Mouse (Mus musculus) heart, embryonic 12.5 days (tissue): ENCODE data around the gene Abat. TPM values are rescaled to one million over a fixed set of nuclear protein-coding genes. Genes with fewer than 3 reads are reported as not detected.
"Not testable (repeated sequence)": the region's sequence is repeated elsewhere in the genome, so short reads cannot be mapped to it uniquely, and the experiment has no call there.

ENCODE experiments used
- ATAC-seq: fragments of 200-750 bp; cut with Nextera tagmentation; 2 replicates; pipeline ENCODE4 v1.8.0; 2017; ENCODE audit warnings: moderate TSS enrichment, moderate library complexity; ENCODE audit not compliant: insufficient number of reproducible peaks, low FRiP score
- H3K27ac ChIP-seq: fragments of 300-500 bp; sonication (generic); 2 replicates; pipeline ENCODE4 v1.5.1; 2016; ENCODE audit warnings: mild to moderate bottlenecking, moderate library complexity; ENCODE audit not compliant: poor library complexity, severe bottlenecking
- H3K27me3 ChIP-seq: fragments of 300-500 bp; sonication (generic); replicated peaks from 2 replicates; pipeline ENCODE4 v1.6.1; 2016; ENCODE audit warnings: mild to moderate bottlenecking, moderate library complexity
- H3K36me3 ChIP-seq: fragments of 300-500 bp; sonication (generic); 2 replicates; pipeline ENCODE4 v1.6.1; 2016; ENCODE audit warnings: mild to moderate bottlenecking, moderate library complexity
- H3K4me1 ChIP-seq: fragments of 300-500 bp; sonication (generic); replicated peaks from 2 replicates; pipeline ENCODE4 v1.6.1; 2016; ENCODE audit warnings: mild to moderate bottlenecking
- H3K4me2 ChIP-seq: fragments of 300-500 bp; sonication (generic); 2 replicates; pipeline ENCODE4 v1.6.1; 2016; ENCODE audit warnings: mild to moderate bottlenecking, moderate library complexity
- H3K4me3 ChIP-seq: fragments of 300-500 bp; sonication (generic); 2 replicates; pipeline ENCODE4 v1.5.1; 2016; ENCODE audit warnings: mild to moderate bottlenecking
- H3K9ac ChIP-seq: fragments of 300-500 bp; sonication (generic); 2 replicates; pipeline ENCODE4 v1.6.1; 2016; ENCODE audit warnings: mild to moderate bottlenecking, moderate library complexity
- H3K9me3 ChIP-seq: fragments of 300-500 bp; sonication (generic); replicated peaks from 2 replicates; pipeline ENCODE4 v1.6.1; 2016; ENCODE audit warnings: mild to moderate bottlenecking, moderate library complexity
- WGBS: fragments of 180-500 bp; shearing (Covaris S2); methylation state at CpG from one replicate; pipeline ENCODE4 v1.1.7; 2016; 5-methylcytosine and 5-hydroxymethylcytosine counted together
- polyA plus RNA-seq: library from polyadenylated mRNA; unstranded; fragments of >200 nt; fragmentation: Nextera tagmentation; extraction: Ambion mirVana; gene quantifications from 2 replicates; pipeline ENCODE4 v1.2.1, GENCODE M21; 2016

Abat gene
- polyA plus RNA-seq, 1 experiment from 2014 or later: 50.7 TPM

- Histone ChIP-seq H3K4me1 (peaks cover 6% of the 10 kb centered on the region; the same call in 1 of the 2 replicates), H3K9me3 (no peaks in the 10 kb centered on the region), H3K27me3 (no peaks in the 10 kb centered on the region), H3K27ac (no peak overlapping the region), H3K36me3 (peaks cover 3% of the 10 kb centered on the region), H3K9ac (no peak overlapping the region), H3K4me3 (no peak overlapping the region), H3K4me2 (no peak overlapping the region)
- WGBS: 53% methylated on average over 7 of the region's 7 CpGs
- ATAC-seq: no peak
These were observed 19.7 kb downstream of the Abat start for GRCm38 (mm10) chr16:8532894-8533293.

- no peak overlapping the region for H3K9ac ChIP-seq
- WGBS: 87% methylated on average over 6 of the region's 6 CpGs
- H3K27ac ChIP-seq: no peak overlapping the region
- H3K27me3 ChIP-seq: no peaks in the 10 kb centered on the region
- no peak overlapping the region for H3K4me2 ChIP-seq
- no peak overlapping the region for H3K4me3 ChIP-seq
- H3K36me3 ChIP-seq: peaks cover 3% of the 10 kb centered on the region
- H3K4me1 ChIP-seq: peaks cover 6% of the 10 kb centered on the region; the same call in 1 of the 2 replicates
- no peaks in the 10 kb centered on the region for H3K9me3 ChIP-seq
- ATAC-seq: no peak
These were observed 20.2 kb downstream of the Abat start for GRCm38 (mm10) chr16:8533477-8533876.

- no peaks in the 10 kb centered on the region for H3K27me3 ChIP-seq
These were observed 21.4 kb downstream of the Abat start for GRCm38 (mm10) chr16:8534466-8535200.

GRCm38 (mm10) chr16:8535411-8535810 is 22.2 kb downstream of the Abat start:
- Histone ChIP-seq H3K4me2 (no peak overlapping the region), H3K27ac (no peak overlapping the region), H3K27me3 (no peaks in the 10 kb centered on the region), H3K9me3 (no peaks in the 10 kb centered on the region), H3K4me1 (peaks cover 12% of the 10 kb centered on the region), H3K9ac (no peak overlapping the region), H3K36me3 (peaks cover 3% of the 10 kb centered on the region), H3K4me3 (no peak overlapping the region)
- no peak for ATAC-seq
- 91% methylated on average over 6 of the region's 6 CpGs for WGBS

More at GRCm38 (mm10) chr16:8534466-8535200, 21.4 kb downstream of the Abat start:
- Histone ChIP-seq H3K27ac (no peak overlapping the region), H3K9ac (no peak overlapping the region), H3K4me1 (peaks cover 10% of the 10 kb centered on the region), H3K4me2 (no peak overlapping the region), H3K4me3 (no peak overlapping the region), H3K36me3 (peaks cover 3% of the 10 kb centered on the region), H3K9me3 (no peaks in the 10 kb centered on the region)
- 80% methylated on average over 11 of the region's 11 CpGs for WGBS
- no peak for ATAC-seq

- Histone ChIP-seq H3K9me3 (no peaks in the 10 kb centered on the region), H3K36me3 (peaks cover 3% of the 10 kb centered on the region), H3K9ac (no peak overlapping the region), H3K4me3 (no peak overlapping the region), H3K27ac (no peak overlapping the region), H3K4me2 (no peak overlapping the region), H3K27me3 (no peaks in the 10 kb centered on the region), H3K4me1 (peaks cover 20% of the 10 kb centered on the region)
- ATAC-seq: 0 out of 2 replicates have a peak, but pooled peaks have one; percentile 22
- WGBS: 60% methylated on average over 9 of the region's 9 CpGs
These were observed 26.1 kb downstream of the Abat start for GRCm38 (mm10) chr16:8539150-8539865.

GRCm38 (mm10) chr16:8540859-8541314 is 27.7 kb downstream of the Abat start:
- WGBS: 49% methylated on average over 3 of the region's 3 CpGs
- no peak overlapping the region for H3K27ac ChIP-seq
- peaks cover 20% of the 10 kb centered on the region for H3K4me1 ChIP-seq
- H3K9me3 ChIP-seq: no peaks in the 10 kb centered on the region
- no peaks in the 10 kb centered on the region for H3K27me3 ChIP-seq
- peaks cover 3% of the 10 kb centered on the region for H3K36me3 ChIP-seq
- peak; percentile 29; the same call in 1 of the 2 replicates for ATAC-seq
- H3K9ac ChIP-seq: no peak overlapping the region
- H3K4me3 ChIP-seq: no peak overlapping the region
- no peak overlapping the region for H3K4me2 ChIP-seq

- H3K27me3 ChIP-seq: no peaks in the 10 kb centered on the region
- peaks cover 2% of the 10 kb centered on the region; the same call in 1 of the 2 replicates for H3K9me3 ChIP-seq
- no peak overlapping the region for H3K27ac ChIP-seq
- H3K36me3 ChIP-seq: peaks cover 11% of the 10 kb centered on the region; the same call in 1 of the 2 replicates
- H3K4me2 ChIP-seq: no peak overlapping the region
- no peak for ATAC-seq
- 85% methylated on average over 2 of the region's 2 CpGs for WGBS
- H3K9ac ChIP-seq: no peak overlapping the region
- no peak overlapping the region for H3K4me3 ChIP-seq
- H3K4me1 ChIP-seq: no peaks in the 10 kb centered on the region
These were observed 34.6 kb downstream of the Abat start for GRCm38 (mm10) chr16:8547836-8548235.

GRCm38 (mm10) chr16:8549506-8549905 is 36.3 kb downstream of the Abat start:
- Histone ChIP-seq H3K4me2 (no peak overlapping the region), H3K9ac (no peak overlapping the region), H3K9me3 (peaks cover 3% of the 10 kb centered on the region; the same call in 1 of the 2 replicates), H3K36me3 (peaks cover 17% of the 10 kb centered on the region; the same call in 1 of the 2 replicates), H3K4me3 (no peak overlapping the region), H3K27ac (no peak overlapping the region), H3K4me1 (no peaks in the 10 kb centered on the region), H3K27me3 (no peaks in the 10 kb centered on the region)
- ATAC-seq: no peak
- 57% methylated on average over 9 of the region's 9 CpGs for WGBS

GRCm38 (mm10) chr16:8554351-8554750 is 41.1 kb downstream of the Abat start:
- no peak overlapping the region for H3K27ac ChIP-seq
- no peak overlapping the region for H3K9ac ChIP-seq
- no peak for ATAC-seq
- H3K36me3 ChIP-seq: peaks cover 5% of the 10 kb centered on the region; the same call in 1 of the 2 replicates
- no peak overlapping the region for H3K4me2 ChIP-seq
- 70% methylated on average over 3 of the region's 3 CpGs for WGBS
- H3K4me3 ChIP-seq: no peak overlapping the region
- no peaks in the 10 kb centered on the region for H3K27me3 ChIP-seq
- H3K9me3 ChIP-seq: peaks cover 15% of the 10 kb centered on the region
- H3K4me1 ChIP-seq: no peaks in the 10 kb centered on the region

GRCm38 (mm10) chr16:8554751-8555150 is 41.5 kb downstream of the Abat start:
- not testable (repeated sequence) for H3K27ac ChIP-seq, ATAC-seq, H3K4me2 ChIP-seq, H3K27me3 ChIP-seq, H3K9ac ChIP-seq, H3K4me1 ChIP-seq, H3K36me3 ChIP-seq, H3K4me3 ChIP-seq
- 86% methylated on average over 2 of the region's 2 CpGs for WGBS
- H3K9me3 ChIP-seq: peaks cover 15% of the 10 kb centered on the region; the same call in 1 of the 2 replicates

- not testable (repeated sequence) for H3K4me3 ChIP-seq, H3K9ac ChIP-seq, ATAC-seq, H3K4me2 ChIP-seq, H3K27me3 ChIP-seq, H3K27ac ChIP-seq, H3K4me1 ChIP-seq, H3K36me3 ChIP-seq
- H3K9me3 ChIP-seq: peaks cover 20% of the 10 kb centered on the region
- 75% methylated on average over 3 of the region's 3 CpGs for WGBS
These were observed 42.1 kb downstream of the Abat start for GRCm38 (mm10) chr16:8555371-8555770.
